Mouse (Mus musculus) E14TG2a.4 (cell line): ENCODE data around the gene Acaa1a.

Experiments used
- CTCF ChIP-seq: conservative IDR thresholded peaks from 2 replicates; pipeline ENCODE4 v1.5.1; 2014; ENCODE audit warnings: low read length
- NANOG ChIP-seq: IDR thresholded peaks from 2 replicates; pipeline ENCODE4 v1.6.1; 2014; ENCODE audit warnings: borderline replicate concordance, low read length, mixed read lengths
- POU5F1 ChIP-seq: IDR thresholded peaks from 2 replicates; pipeline ENCODE4 v1.6.1; 2014; ENCODE audit warnings: low read length, borderline replicate concordance

- no peak for TF ChIP-seq CTCF
- TF ChIP-seq POU5F1: no peak
- TF ChIP-seq NANOG: no peak
Observed at GRCm38 (mm10) chr9:119388956-119389355, 49.5 kb downstream of the Acaa1a start.
